Mouse (Mus musculus): Measurements from ENCODE around the gene Boc.

GRCm38 (mm10) chr16:44508025-44508424 is 50.7 kb downstream of the Boc start:
- no peak for TF ChIP-seq EP300 (IDR thresholded peaks at IDR 0.05; ENCODE audit: insufficient read depth, low read depth, low read length)
- no peak for TF ChIP-seq POLR2A (IDR thresholded peaks at IDR 0.05; ENCODE audit: insufficient read depth, low read length)

All from ES-Bruce4 (cell line).